Mouse (Mus musculus): ENCODE measurements around the gene Fbxo2. TPM values are rescaled to one million over a fixed set of nuclear protein-coding genes. Genes with fewer than 3 reads are reported as not detected.

Gene Fbxo2
- polyA plus RNA-seq, 1 experiment from 2014 or later: 4.2 TPM

- no peaks in the 10 kb centered on the region for H3K27me3 ChIP-seq
- H3K9ac ChIP-seq: no peak overlapping the region
- no peak overlapping the region for H3K27ac ChIP-seq (replicated peaks)
- H3K4me2 ChIP-seq (replicated peaks): no peak overlapping the region
- ATAC-seq (ENCODE audit: insufficient number of reproducible peaks, low FRiP score, low TSS enrichment, low read depth): no peak
- H3K4me3 ChIP-seq (replicated peaks): no peak overlapping the region
- 92% methylated on average over 5 of the region's 5 CpGs for WGBS
- H3K4me1 ChIP-seq: peaks cover 6% of the 10 kb centered on the region; the same call in 1 of the 2 replicates
- H3K36me3 ChIP-seq: peaks cover 10% of the 10 kb centered on the region
- H3K9me3 ChIP-seq (replicated peaks): no peaks in the 10 kb centered on the region
Measured at GRCm38 (mm10) chr4:148143721-148144120, 16.7 kb upstream of the Fbxo2 start.

- H3K27me3 ChIP-seq: no peaks in the 10 kb centered on the region
- no peak overlapping the region for H3K4me3 ChIP-seq (replicated peaks)
- no peak overlapping the region for H3K9ac ChIP-seq
- no peaks in the 10 kb centered on the region for H3K9me3 ChIP-seq (replicated peaks)
- no peak for ATAC-seq (ENCODE audit: insufficient number of reproducible peaks, low FRiP score, low TSS enrichment, low read depth)
- WGBS: 88% methylated on average over 2 of the region's 2 CpGs
- no peak overlapping the region for H3K4me2 ChIP-seq (replicated peaks)
- H3K4me1 ChIP-seq: peaks cover 5% of the 10 kb centered on the region; the same call in 1 of the 2 replicates
- peaks cover 10% of the 10 kb centered on the region for H3K36me3 ChIP-seq
- H3K27ac ChIP-seq (replicated peaks): no peak overlapping the region
Measured at GRCm38 (mm10) chr4:148147714-148148113, 12.7 kb upstream of the Fbxo2 start.

- H3K4me3 ChIP-seq (replicated peaks): no peak overlapping the region
- H3K9ac ChIP-seq: no peak overlapping the region
- no peak for ATAC-seq (ENCODE audit: insufficient number of reproducible peaks, low FRiP score, low TSS enrichment, low read depth)
- peaks cover 10% of the 10 kb centered on the region for H3K36me3 ChIP-seq
- H3K27ac ChIP-seq (replicated peaks): no peak overlapping the region
- H3K4me2 ChIP-seq (replicated peaks): no peak overlapping the region
- H3K9me3 ChIP-seq (replicated peaks): no peaks in the 10 kb centered on the region
- H3K27me3 ChIP-seq: no peaks in the 10 kb centered on the region
- WGBS: 62% methylated on average over 12 of the region's 12 CpGs
- peaks cover 5% of the 10 kb centered on the region; the same call in 1 of the 2 replicates for H3K4me1 ChIP-seq
Measured at GRCm38 (mm10) chr4:148149540-148149939, 10.9 kb upstream of the Fbxo2 start.

GRCm38 (mm10) chr4:148150242-148150641 is 10.2 kb upstream of the Fbxo2 start:
- no peaks in the 10 kb centered on the region for H3K27me3 ChIP-seq
- no peak overlapping the region for H3K27ac ChIP-seq (replicated peaks)
- 39% methylated on average over 7 of the region's 7 CpGs for WGBS
- H3K9me3 ChIP-seq (replicated peaks): no peaks in the 10 kb centered on the region
- peaks cover 10% of the 10 kb centered on the region for H3K36me3 ChIP-seq
- no peak for ATAC-seq (ENCODE audit: insufficient number of reproducible peaks, low FRiP score, low TSS enrichment, low read depth)
- peaks cover 5% of the 10 kb centered on the region; the same call in 1 of the 2 replicates for H3K4me1 ChIP-seq
- no peak overlapping the region for H3K9ac ChIP-seq
- no peak overlapping the region for H3K4me3 ChIP-seq (replicated peaks)
- no peak overlapping the region for H3K4me2 ChIP-seq (replicated peaks)

GRCm38 (mm10) chr4:148150953-148151266 is 9.5 kb upstream of the Fbxo2 start:
- Histone ChIP-seq H3K27ac (replicated peaks) (peak overlapping the region; percentile 77; the same call in 1 of the 2 replicates), H3K4me2 (replicated peaks) (peak overlapping the region; percentile 93), H3K4me1 (peaks cover 5% of the 10 kb centered on the region; the same call in 1 of the 2 replicates), H3K9ac (no peak overlapping the region), H3K27me3 (no peaks in the 10 kb centered on the region), H3K9me3 (replicated peaks) (no peaks in the 10 kb centered on the region), H3K4me3 (replicated peaks) (peak overlapping the region; percentile 63), H3K36me3 (peaks cover 9% of the 10 kb centered on the region; the same call in 1 of the 2 replicates)
- ATAC-seq (ENCODE audit: insufficient number of reproducible peaks, low FRiP score, low TSS enrichment, low read depth): no peak
- whole genome bisulfite sequencing: 29% methylated on average over 3 of the region's 3 CpGs

GRCm38 (mm10) chr4:148151267-148152168 is 8.9 kb upstream of the Fbxo2 start, which contains the start of gene Fbxo6:
Gene Fbxo6, minus strand, starts transcription at chr4:148152140.
- Histone ChIP-seq H3K27ac (replicated peaks) (peak within 1 kb of the TSS; percentile 77), H3K4me2 (replicated peaks) (peak within 1 kb of the TSS; percentile 93), H3K36me3 (0 out of 2 replicates have a peak, but pooled peaks cover 8% of the 10 kb centered on the region), H3K4me3 (replicated peaks) (peak within 1 kb of the TSS; percentile 63), H3K9ac (peak within 1 kb of the TSS; percentile 50), H3K27me3 (no peaks in the 10 kb centered on the region), H3K9me3 (replicated peaks) (no peaks in the 10 kb centered on the region), H3K4me1 (peaks cover 5% of the 10 kb centered on the region; the same call in 1 of the 2 replicates)
- WGBS: 1% methylated on average over 55 of the region's 67 CpGs
- ATAC-seq (ENCODE audit: insufficient number of reproducible peaks, low FRiP score, low TSS enrichment, low read depth): peak; percentile 88

- Histone ChIP-seq H3K4me3 (replicated peaks) (no peak overlapping the region), H3K27me3 (no peaks in the 10 kb centered on the region), H3K36me3 (0 out of 2 replicates have a peak, but pooled peaks cover 8% of the 10 kb centered on the region), H3K9ac (no peak overlapping the region), H3K4me2 (replicated peaks) (no peak overlapping the region), H3K9me3 (replicated peaks) (no peaks in the 10 kb centered on the region), H3K4me1 (peaks cover 5% of the 10 kb centered on the region; the same call in 1 of the 2 replicates), H3K27ac (replicated peaks) (no peak overlapping the region)
- WGBS: 79% methylated on average over 5 of the region's 5 CpGs
- no peak for ATAC-seq (ENCODE audit: insufficient number of reproducible peaks, low FRiP score, low TSS enrichment, low read depth)
Measured at GRCm38 (mm10) chr4:148152547-148152946, 7.9 kb upstream of the Fbxo2 start.

GRCm38 (mm10) chr4:148154006-148154405 is 6.4 kb upstream of the Fbxo2 start:
- H3K27me3 ChIP-seq: no peaks in the 10 kb centered on the region
- H3K4me3 ChIP-seq (replicated peaks): no peak overlapping the region
- no peaks in the 10 kb centered on the region for H3K9me3 ChIP-seq (replicated peaks)
- no peak overlapping the region for H3K4me2 ChIP-seq (replicated peaks)
- 89% methylated on average over 4 of the region's 4 CpGs for whole genome bisulfite sequencing
- 0 out of 2 replicates have a peak, but pooled peaks cover 8% of the 10 kb centered on the region for H3K36me3 ChIP-seq
- ATAC-seq (ENCODE audit: insufficient number of reproducible peaks, low FRiP score, low TSS enrichment, low read depth): no peak
- peaks cover 11% of the 10 kb centered on the region for H3K4me1 ChIP-seq
- H3K9ac ChIP-seq: no peak overlapping the region
- no peak overlapping the region for H3K27ac ChIP-seq (replicated peaks)

- no peaks in the 10 kb centered on the region for H3K27me3 ChIP-seq
- no peak overlapping the region for H3K27ac ChIP-seq (replicated peaks)
- no peak for ATAC-seq (ENCODE audit: insufficient number of reproducible peaks, low FRiP score, low TSS enrichment, low read depth)
- 58% methylated on average over 3 of the region's 3 CpGs for WGBS
- no peak overlapping the region for H3K9ac ChIP-seq
- H3K4me3 ChIP-seq (replicated peaks): no peak overlapping the region
- H3K4me1 ChIP-seq: peaks cover 19% of the 10 kb centered on the region
- no peak overlapping the region for H3K4me2 ChIP-seq (replicated peaks)
- 0 out of 2 replicates have a peak, but pooled peaks cover 8% of the 10 kb centered on the region for H3K36me3 ChIP-seq
- no peaks in the 10 kb centered on the region for H3K9me3 ChIP-seq (replicated peaks)
Measured at GRCm38 (mm10) chr4:148154982-148155381, 5.4 kb upstream of the Fbxo2 start.

GRCm38 (mm10) chr4:148158436-148159348 is 1.7 kb upstream of the Fbxo2 start:
- no peak for ATAC-seq (ENCODE audit: insufficient number of reproducible peaks, low FRiP score, low TSS enrichment, low read depth)
- Histone ChIP-seq H3K27me3 (peaks cover 35% of the 10 kb centered on the region), H3K4me1 (peaks cover 29% of the 10 kb centered on the region), H3K36me3 (0 out of 2 replicates have a peak, but pooled peaks cover 8% of the 10 kb centered on the region), H3K27ac (replicated peaks) (no peak overlapping the region), H3K4me3 (replicated peaks) (peak overlapping the region; percentile 64), H3K4me2 (replicated peaks) (peak overlapping the region; percentile 98), H3K9me3 (replicated peaks) (no peaks in the 10 kb centered on the region), H3K9ac (0 out of 2 replicates have a peak overlapping the region, but pooled peaks have one; percentile 45)
- WGBS: 31% methylated on average over 27 of the region's 27 CpGs

Measured in embryonic facial prominence, embryonic 15.5 days (tissue).